Mouse (Mus musculus) erythroblast, adult 5-6 weeks (primary cell): ENCODE data around the gene Eif4a1. TPM values are rescaled to one million over a fixed set of nuclear protein-coding genes. Genes with fewer than 3 reads are reported as not detected.

Experiments used
- ATAC-seq: replicated peaks from 2 replicates; pipeline ENCODE4 v1.8.0; 2016; ENCODE audit warnings: moderate number of reproducible peaks, mild to moderate bottlenecking, moderate TSS enrichment, inconsistent platforms; ENCODE audit not compliant: poor library complexity, low FRiP score, severe bottlenecking
- total RNA-seq, 2 experiments: library from RNA; stranded (forward) in 1 of 2; stranded (reverse) in 1 of 2; fragments of 150-400 nt in 1 of 2; fragments of 200-764, 138-1000 nt in 1 of 2; gene quantifications; 2 replicates each; pipeline versions ENCODE4 v1.2.3 to v1.2.4; 2015 to 2017; ENCODE audit warnings: low replicate concordance in 2 of 2

Gene Eif4a1
- total RNA-seq (2015; ENCODE audit: low replicate concordance) (177 and 204 TPM in 2 replicates), total RNA-seq (2017; ENCODE audit: low replicate concordance) (163 and 169 TPM in 2 replicates)

DNA sequence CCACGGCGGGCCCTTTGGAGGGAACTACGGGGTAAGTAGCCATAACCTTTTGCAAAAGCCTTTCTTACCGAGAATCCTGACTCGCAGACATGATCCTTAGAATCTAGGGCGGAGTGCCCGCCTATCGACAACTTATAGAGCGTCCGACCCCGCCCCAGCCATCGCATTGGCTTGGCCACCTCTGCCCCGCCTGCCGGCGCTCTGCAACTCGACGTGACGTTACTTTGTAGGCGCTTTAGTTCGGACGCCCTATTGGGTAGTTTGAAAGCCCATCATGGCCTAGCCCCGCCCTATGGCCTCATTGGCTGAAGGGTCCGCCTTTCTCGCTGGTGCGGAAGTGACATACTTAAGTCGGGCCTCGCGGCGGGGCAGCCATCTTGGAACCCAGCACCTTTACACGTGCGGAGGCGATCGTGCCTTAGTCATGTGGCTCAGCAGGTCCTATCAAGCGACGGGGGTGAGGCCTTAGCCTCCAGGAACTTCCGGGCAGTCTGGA, at the start of gene Eif4a1:
TSS of gene Eif4a1 (minus strand) at position 213 of the 496 bp plus-strand sequence.
- peak; percentile 90 for ATAC-seq

DNA sequence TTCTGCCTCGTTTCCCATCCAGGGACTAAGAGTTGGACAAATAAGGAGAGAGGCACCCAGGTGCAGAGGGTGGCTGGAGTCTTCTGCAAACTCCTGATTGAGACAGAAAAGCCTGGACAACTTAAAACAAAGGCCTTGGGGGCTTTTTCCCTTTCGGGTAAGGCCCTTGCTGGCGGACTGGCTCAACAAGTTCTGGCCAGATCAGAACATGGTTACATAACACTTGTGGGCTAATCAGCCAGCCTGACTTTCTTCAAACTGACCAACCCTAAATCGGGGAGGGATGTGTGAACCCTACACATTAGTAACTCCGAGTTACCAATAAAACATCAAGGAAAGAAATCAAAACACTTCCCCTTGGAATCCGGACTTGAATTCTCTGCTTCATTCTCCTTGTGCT, 48.6 kb upstream of the Eif4a1 start:
- ATAC-seq: no peak

DNA sequence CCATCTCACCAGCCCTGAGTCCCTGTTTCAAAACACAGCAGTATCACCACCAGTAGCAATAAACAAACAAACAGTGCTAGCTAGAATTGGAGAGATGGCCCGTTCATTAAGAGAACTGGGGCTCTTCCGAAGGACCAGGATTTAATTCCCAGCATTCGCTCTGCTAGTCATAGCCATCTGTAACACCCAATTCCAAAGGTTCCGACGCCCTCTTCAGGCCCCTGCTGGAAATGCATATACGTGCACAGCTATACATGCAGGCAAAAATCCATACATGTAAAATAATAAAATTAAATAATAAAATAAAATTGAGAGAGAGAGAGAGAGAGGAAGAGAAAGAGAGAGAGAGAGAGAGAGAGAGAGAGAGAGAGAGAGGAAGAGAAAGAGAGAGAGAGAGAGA, 47.2 kb upstream of the Eif4a1 start:
- 0 out of 2 replicates have a peak, but pooled peaks have one; percentile 42 for ATAC-seq

DNA sequence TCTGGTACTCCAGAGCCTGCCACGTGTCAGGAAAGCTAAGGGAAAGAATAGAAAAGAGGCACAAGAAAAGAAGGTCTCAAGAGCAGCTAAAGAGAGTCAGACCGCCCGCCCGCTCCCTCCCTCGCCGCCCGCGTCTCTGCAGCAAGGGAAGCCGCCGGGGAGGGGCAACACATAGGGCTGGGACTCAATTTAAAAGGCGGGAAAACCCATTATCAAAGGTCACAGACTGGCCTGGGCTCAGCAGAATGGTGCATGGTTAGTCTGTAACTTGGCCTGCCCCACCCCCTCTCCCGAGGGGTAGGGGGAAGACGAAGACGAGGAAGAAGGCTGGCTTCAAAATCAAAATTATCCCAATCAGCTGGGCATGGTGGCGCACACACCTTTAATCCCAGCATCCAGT, 46.4 kb upstream of the Eif4a1 start:
- peak; percentile 85 for ATAC-seq

DNA sequence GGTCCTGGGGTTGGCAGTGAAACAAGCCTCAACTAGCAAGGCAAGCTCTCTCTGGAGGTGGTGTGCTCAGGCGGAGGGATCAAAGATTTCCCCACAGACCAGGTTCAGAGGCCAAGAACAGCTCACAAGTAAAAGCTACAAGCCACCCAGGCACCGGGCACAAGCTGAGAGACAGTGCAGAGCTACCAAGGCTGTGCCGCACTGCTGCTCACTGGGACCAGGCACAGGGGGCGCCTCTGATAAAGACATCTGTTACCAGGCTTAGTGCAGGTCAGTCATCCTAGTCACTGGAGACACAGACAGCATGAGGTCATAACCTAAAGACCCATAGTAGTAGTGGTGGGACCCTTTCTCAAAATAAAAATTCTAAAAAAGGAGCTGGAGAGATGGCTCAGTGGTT, 44.7 kb upstream of the Eif4a1 start:
- no peak for ATAC-seq

DNA sequence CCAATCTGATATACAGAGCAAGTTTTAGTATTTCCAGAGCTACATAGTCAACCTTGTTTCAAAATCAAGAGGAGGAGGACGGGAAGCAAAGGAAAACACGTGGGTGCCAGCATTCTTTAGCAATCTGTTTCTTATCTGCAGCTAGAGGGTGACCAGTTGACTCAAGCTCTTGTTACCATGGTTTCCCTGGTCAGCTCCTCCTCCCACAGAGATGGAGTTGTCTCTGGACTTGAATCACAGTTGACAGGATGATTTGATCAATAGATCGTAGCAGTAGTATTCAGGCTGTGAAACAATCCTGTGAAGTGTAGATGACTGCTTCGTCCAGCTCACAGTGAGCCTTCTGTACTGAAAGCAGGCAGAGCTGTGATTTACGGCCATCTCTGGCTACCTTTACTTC, 43.7 kb upstream of the Eif4a1 start:
- no peak for ATAC-seq

DNA sequence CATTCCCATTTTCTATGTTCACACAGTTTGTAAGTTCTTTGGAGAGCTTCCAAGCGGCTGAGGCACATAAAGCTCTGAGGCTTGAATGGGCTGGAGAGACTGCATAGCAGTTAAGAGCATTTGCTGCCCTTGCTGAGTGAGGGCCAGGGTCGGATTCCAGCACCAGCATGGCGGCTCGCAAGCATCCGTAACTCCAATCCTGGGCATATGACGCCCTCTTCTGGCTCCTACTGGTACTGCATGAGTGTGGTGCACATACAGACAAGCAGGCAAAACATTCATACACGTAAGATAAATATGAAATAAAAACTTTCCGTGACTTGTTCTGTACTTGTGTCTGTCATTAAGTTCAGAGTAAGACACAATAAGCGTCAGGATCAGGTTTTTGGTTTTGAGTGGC, 43.3 kb upstream of the Eif4a1 start:
- no peak for ATAC-seq

DNA sequence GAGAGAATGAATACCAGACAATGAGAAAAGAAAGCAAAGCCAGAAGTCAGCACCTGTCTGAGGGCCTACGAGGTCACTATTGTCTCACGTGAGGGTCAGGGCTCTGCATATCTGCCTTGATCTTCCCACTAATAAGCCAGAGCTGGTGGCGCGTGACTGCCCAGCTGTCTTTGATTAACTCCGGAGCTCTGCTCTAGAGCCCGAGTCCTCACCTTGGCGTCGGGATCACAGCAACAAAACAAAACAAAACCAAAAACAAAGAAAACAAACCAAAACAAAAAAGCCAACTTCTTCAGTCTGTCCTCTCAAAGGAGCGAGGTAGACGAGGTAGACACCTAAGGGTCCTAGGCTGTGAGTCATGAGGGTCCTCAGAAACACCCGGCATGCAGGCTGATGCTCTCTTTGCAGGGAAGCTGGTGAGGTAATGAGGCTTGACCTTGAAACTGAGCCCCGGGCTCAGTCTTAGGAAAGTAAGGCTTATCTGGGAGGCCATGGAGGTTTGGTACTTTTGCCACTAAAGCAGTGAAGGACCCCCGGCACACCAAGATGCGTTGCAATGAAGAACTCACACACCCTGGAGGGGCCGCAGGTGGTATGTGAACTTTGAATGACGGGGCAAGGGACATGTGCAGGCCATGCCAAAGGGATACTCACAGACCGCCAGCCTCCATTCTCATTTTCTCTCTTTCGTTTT, 42.6 kb upstream of the Eif4a1 start:
- ATAC-seq: no peak

DNA sequence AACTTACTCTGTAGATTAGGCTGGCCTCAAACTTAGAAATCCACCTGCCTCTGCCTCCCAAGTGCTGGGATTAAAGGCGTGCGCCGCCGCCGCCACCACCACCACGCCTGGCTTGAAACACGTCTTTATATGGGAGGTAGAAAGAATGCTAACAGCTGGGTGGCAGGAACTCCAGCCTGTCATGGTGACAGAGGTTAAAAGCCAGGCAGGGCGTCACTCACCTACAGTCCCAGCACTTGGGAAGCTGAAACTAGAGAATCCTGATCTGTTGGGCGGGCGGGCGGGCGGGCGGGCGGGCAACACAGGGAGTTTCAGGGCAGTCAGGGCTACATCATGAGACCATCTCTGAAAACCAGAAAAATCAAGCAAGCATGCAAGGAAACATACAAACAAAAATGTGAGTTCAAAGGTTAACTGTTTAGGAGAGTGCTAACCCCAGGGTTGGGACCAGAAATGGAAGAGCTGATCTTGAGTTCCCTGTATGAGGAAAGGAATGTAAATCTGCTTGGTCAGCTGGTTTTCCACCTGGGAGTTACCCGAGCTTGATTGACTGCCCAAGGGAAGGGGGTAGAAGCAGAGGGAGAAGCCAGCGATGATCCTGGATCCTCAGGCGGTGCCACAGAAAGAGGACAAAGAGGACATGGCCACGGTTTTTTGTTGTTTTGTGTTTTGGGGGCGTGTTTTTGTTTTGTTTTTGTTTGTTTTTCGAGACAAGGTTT, 40.9 kb upstream of the Eif4a1 start:
- no peak for ATAC-seq

DNA sequence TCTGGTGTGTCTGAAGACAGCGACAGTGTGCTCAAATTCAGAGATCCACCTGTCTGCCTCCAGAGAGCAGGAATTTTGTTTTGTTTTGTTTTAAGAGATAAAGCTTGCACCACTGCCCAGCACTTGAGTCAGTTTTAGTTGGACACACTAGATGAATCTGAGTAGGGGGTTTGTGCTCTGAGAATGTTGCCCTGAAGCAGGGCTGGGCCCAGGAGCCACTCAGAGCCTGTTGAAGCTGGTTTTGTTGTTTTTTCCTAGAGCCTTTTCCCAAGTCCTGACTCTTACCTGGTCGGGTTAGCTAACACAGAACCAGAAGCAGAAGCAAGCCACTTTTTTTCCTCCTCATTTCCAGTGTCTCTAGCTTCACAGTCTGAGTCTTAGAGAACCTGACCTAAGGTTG, 38.9 kb upstream of the Eif4a1 start:
- ATAC-seq: no peak

DNA sequence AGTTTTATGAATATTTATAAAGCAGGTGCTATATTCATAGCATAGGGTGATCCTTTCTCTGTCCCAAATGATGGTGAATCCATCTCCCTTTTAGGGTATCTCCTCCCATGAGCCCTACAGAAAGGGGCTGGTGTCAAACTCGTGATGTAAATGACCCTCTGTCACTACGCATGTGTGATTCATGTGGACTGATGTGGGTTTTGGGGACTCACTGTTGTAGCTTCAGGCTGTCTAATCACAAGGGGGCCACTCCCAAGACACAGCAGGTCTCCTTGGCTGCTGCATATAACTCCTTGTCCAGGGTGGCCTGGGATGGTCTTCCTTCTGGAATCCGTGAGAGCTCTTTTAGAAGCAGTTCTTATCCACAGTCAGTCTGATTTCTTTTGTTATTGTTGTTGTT, 38.2 kb upstream of the Eif4a1 start:
- ATAC-seq: 0 out of 2 replicates have a peak, but pooled peaks have one; percentile 50

DNA sequence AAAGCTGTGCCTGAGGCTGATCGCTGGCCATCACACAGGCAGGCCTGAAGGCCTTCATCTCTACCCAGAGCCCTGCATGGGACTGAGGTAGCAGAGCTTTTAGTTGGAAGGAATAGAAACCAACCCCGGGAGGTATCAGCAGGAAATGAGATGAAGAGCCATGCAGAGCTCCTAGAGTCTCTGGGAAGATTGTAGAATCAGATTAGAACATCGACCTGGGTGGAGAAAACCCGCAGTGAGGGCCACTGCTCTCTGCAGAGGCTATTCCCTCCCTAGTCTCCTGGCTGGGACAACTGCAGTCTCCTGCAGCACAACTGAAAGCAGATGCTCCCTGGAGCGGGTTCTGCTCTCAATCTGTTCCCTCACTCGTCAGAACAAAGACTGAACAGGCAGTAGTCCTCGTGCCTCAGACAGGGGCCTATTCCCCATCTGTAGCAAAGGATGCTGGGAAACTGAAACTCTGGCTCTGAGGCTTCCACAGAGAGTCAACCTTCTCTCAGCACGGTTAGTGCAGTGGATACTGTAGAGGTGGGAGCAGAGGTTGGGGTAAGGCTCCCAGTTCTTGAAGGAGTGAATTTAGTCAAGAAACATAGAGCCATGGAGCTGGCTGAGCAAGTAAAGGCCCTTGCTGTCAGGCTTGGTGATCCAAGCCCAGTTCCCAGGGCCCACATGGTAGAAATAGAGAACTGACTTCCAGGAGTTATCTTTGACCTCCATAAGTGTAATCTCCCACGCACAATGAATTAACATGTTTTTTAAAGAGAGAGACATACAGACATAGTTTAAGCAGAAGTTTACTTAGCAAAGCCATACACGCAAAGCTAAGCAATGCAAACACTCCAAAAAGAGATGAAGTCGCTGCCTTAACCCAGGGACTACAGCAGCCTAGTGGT, 37.6 kb upstream of the Eif4a1 start:
- ATAC-seq: peak; percentile 61

DNA sequence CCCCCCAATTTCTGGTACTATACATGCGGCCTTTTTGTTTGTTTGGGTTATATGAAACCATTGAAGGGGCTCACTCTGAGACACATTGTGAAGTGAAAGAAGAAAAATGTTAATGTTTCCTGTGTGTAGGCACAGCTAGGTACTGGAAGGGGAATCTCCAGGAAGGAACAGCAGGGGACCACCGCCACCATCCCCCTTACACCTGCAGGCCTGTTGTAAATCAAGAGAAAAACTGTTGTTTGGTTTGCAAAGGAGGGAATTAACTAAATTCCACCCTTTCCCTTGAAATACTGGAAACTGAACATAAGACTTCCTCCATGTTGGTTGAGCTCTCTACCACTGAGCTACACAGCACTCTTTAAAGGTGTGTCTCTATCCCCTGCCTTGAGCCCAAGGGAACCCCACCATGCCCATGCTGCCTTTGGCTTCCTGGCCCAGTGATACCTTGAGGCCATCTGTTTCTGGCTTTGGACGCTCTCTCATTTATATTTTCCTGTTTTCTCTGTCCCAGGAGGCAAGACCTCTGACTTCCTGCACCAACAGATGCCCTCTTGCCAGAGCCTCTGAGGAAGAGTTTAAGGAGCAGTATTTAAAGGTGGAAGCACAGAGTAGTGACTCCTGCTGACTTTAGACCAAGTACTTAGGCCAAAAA, 36.5 kb upstream of the Eif4a1 start:
- ATAC-seq: no peak

DNA sequence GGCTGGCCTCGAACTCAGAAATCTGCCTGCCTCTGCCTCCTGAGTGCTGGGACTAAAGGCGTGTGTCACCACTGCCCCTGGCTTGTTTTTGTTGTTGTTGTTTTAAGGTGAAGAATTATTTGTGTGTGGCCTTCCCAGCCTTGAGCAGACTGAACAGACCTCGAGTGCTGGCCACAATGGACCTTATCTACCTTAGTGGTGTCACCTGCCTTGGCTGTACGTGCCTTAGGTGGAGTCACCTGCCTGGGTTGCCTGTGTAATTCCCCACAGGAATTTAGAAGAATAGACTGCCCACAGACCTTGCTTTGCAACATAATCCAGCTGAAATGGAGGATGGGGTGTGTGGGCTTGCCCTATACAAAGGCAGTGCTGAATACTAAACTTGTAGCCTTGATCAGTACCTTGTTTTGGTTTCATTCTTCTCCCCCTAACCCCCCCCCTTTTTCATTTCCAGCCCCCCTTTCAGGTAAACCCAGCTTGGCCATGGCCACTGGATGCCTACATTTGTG, 35.7 kb upstream of the Eif4a1 start:
- ATAC-seq: no peak

DNA sequence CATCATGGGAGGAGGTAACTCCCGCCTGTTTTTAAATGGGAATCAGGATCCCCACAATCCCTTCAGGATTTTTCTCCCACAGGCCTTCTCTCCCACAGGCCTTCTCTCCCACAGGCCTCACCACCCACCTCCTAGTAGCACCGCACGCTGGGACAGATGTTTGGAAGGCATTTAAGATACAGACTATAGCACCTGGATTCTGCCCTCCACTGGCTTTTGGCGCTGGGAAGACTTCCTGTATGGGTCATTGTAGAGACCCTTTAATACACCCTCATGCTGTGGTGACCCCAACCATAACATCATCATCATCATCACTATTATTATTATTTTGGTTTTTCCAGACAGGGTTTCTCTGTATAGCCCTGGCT, 35.2 kb upstream of the Eif4a1 start:
- ATAC-seq: no peak

DNA sequence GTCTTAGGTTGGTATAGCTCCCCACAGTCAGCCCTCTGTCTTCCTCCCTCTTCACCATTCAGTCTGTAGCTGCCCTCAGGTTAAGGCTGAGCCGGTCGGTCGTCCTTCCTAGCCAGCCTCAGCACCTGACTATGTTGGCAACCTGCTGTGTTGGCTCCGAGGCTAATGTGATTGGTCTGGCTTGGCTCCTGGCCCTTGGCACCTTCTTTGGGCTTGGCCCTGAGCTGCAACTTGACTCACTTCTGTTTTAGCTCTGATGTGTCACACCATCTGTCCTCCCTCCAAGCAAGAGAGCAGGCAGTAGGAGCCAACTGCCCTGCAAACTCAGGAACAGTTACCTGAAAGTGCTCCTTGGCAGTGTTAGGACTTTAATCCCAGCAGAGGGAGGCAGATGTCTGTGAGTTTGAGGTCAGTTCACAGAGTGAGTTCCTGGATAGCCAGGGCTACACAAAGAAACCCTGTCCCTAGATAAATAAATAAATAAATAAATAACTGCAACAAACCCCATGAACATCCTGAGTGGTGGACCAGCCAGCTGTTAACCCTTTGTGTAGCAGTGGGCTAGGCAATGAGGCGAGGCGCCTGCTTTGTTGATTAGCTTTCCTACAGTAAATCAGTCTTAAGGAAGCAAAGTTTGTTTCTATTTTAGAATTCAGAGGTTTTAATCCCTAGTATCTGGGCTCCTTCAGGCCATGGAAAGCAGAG, 34.7 kb upstream of the Eif4a1 start:
- no peak for ATAC-seq

DNA sequence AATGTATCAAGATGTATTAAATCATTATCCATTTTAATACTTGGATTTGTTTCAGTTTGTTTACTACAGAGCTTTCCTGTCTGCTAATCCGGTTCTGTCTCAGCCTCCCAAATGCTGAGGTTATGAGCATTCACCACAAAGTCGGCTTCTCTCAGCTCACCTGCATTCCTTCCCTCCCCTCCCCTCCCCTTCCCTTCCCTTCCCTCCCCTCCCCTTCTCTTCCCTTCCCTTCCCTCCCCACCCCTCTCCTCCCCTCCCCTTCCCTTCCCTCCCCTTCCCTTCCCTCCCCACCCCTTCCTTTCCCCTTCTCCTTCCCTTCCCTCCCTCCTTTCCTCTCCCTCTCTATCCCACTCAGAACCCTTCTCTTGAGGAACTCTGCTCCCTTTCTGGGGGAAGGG, 32.4 kb upstream of the Eif4a1 start:
- ATAC-seq: no peak

DNA sequence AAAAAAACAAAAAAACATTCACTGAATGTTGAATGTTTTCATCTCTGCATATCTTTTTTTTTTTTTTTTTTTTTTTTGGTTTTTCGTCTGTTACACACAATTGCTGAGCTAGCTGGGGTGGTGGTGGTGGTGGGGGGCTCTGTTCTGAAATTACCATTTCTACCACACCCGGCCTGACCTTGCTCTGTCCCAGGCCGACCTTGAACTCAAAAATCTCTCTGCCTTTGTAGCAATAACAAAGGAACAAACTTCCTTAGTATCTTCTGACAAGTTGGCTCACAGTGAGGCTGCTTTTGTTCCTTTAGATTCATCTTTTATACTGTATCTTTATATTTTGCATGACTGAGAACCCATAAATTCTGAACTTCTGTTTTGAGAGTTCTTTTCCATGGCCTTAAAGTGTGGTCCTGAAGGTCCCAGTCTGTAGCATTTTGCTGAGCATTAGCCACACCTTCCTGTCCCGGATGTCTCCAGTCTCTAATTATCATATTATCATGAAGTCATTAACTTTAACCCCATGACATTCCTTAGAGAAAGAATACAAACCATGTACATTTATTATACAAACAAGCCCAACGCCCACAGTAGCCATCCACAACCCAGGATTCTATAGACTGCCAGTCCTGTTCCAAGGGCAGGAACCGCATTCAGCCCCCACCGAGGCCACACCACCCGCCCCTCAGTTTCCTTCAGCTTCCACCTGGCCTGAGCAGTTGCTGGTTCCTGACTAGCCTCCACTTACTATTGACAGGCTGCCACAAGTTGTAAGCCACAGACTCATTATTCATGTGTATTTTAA, 31.8 kb upstream of the Eif4a1 start:
- ATAC-seq: no peak
